ENCODE assay signal across 10 mouse cellular contexts in genomic region chr17:86447101-86447598, GRCm38 (mm10). TPM values are rescaled to one million over a fixed set of nuclear protein-coding genes. Genes with fewer than 3 reads are reported as not detected.
DNase-seq lines count a peak whose midpoint lies in the region; ATAC-seq and TF ChIP-seq lines count a peak whose summit lies in the region.
"Had no signal": no experiment of that assay in that cellular context is flagged by ENCODE, and none has a peak within 500 bp of the region (broad histone marks: within the 10 kb centered on the region; RNA-seq: fewer than 3 reads in every experiment).

No protein-coding gene starts in this region.

- H3K27me3 ChIP-seq in hindbrain, embryonic 13.5 days, result no peaks in the 10 kb centered on the region
- H3K27me3 ChIP-seq: hindbrain, embryonic 15.5 days had no signal

- H3K9ac ChIP-seq in hindbrain, embryonic 13.5 days, result no peak overlapping the region
- H3K9ac ChIP-seq: hindbrain, embryonic 15.5 days had no signal

- 39% methylated on average over 4 of the region's 4 CpGs for WGBS in lung, adult 2 months
- 83% methylated on average over 4 of the region's 4 CpGs for WGBS in hindbrain, embryonic 13.5 days

- TF ChIP-seq POLR2A in lung, adult 2 months (IDR thresholded peaks at IDR 0.05; ENCODE audit: borderline replicate concordance, extremely low read depth, low read depth, low read length), result no peak

- no peaks in the 10 kb centered on the region for H3K36me3 ChIP-seq in hindbrain, embryonic 13.5 days
- H3K36me3 ChIP-seq: embryonic facial prominence, embryonic 10.5 days; hindbrain, embryonic 15.5 days had no signal

- ATAC-seq in inflammation-experienced regulatory T-cells, adult 6 months, result peak; percentile 62
- ATAC-seq in neutrophil, adult 5-6 weeks (ENCODE audit: extremely low read depth, insufficient number of reproducible peaks, low FRiP score, poor library complexity, severe bottlenecking), result peak; percentile 61
- no peak for ATAC-seq in hindbrain, embryonic 13.5 days (ENCODE audit: low FRiP score)

- H3K4me2 ChIP-seq in hindbrain, embryonic 13.5 days, result no peak overlapping the region
- H3K4me2 ChIP-seq: hindbrain, embryonic 15.5 days; midbrain, embryonic 11.5 days had no signal

- H3K27ac ChIP-seq in hindbrain, embryonic 13.5 days, result no peak overlapping the region
- H3K27ac ChIP-seq: embryonic facial prominence, embryonic 10.5 days; hindbrain, embryonic 15.5 days had no signal

- H3K9me3 ChIP-seq in hindbrain, embryonic 13.5 days, result 0 out of 2 replicates have a peak, but pooled peaks cover 3% of the 10 kb centered on the region
- H3K9me3 ChIP-seq: embryonic facial prominence, embryonic 10.5 days; hindbrain, embryonic 15.5 days had no signal

- H3K4me1 ChIP-seq in lung, adult 2 months (ENCODE audit: control insufficient read depth, insufficient read depth, low read length), result peaks cover 21% of the 10 kb centered on the region
- H3K4me1 ChIP-seq in hindbrain, embryonic 13.5 days (replicated peaks), result peaks cover 9% of the 10 kb centered on the region

- no peak overlapping the region for H3K4me3 ChIP-seq in lung, adult 2 months (replicated peaks; ENCODE audit: extremely low read depth, low read depth, low read length)
- H3K4me3 ChIP-seq in hindbrain, embryonic 13.5 days, result no peak overlapping the region
- H3K4me3 ChIP-seq: embryonic facial prominence, embryonic 10.5 days; hindbrain, embryonic 15.5 days had no signal

- no peak for TF ChIP-seq CTCF in lung, adult 2 months (IDR thresholded peaks at IDR 0.05; ENCODE audit: insufficient read depth, low read length)

- DNase-seq in lung, adult 18-20 months, result peak; percentile 46 to 57
- no peak for DNase-seq in lung, adult 2 months
- peak; percentile 54 for DNase-seq in T-cell, adult 2 months (ENCODE audit: low spot score)
- DNase-seq in left cerebral cortex, adult 11 months (ENCODE audit: low spot score), result no peak

RNA-seq across cellular contexts. Expression of gene Gm10309, which starts 57.9 kb away (rescaled TPM):
- polyA plus RNA-seq in lung, adult 2 months (2012; rRNA removed), result 0.30 and 0.37 TPM in 2 replicates
- polyA plus RNA-seq in inflammation-experienced regulatory T-cells, adult 6 months (2017; shearing (Covaris generic)), result 1 to 10 TPM in 2 of 3 experiments, under 1 TPM in 1; 0.35 to 1.3 (median 1.1) TPM
- total RNA-seq in neutrophil, adult 5-6 weeks (2017), result 0.25 TPM in 1 of 2 replicates, not detected in the other
- polyA plus RNA-seq in hindbrain, embryonic 13.5 days (2015; fragmentation: Nextera tagmentation; extraction: Ambion mirVana), result 0.25 and 0.35 TPM in 2 replicates
- polyA plus RNA-seq: midbrain, embryonic 11.5 days had no signal

Comparison
In these comparisons a context has a peak if more than half of its experiments do, and no peak if none do; other contexts are left out.
1. DNase-seq: peak in lung, adult 18-20 months (2 of 2) and T-cell, adult 2 months (single experiment); none in lung, adult 2 months (single experiment) and left cerebral cortex, adult 11 months (single experiment).